Mouse (Mus musculus) ES-E14 (cell line): ENCODE measurements around the gene Map2k7.

Source experiments
- HCFC1 ChIP-seq: IDR thresholded peaks from 2 replicates; pipeline ENCODE4 v1.6.1; 2012; ENCODE audit warnings: low read length, inconsistent platforms, borderline replicate concordance; ENCODE audit not compliant: insufficient read depth
- MAFK ChIP-seq: IDR thresholded peaks from 2 replicates; pipeline ENCODE4 v1.6.1; 2014; ENCODE audit warnings: mild to moderate bottlenecking, low read depth, low read length, inconsistent platforms; ENCODE audit not compliant: insufficient read depth
- ZC3H11A ChIP-seq: IDR thresholded peaks from 2 replicates; pipeline ENCODE4 v1.6.1; 2012; ENCODE audit warnings: low read depth, mild to moderate bottlenecking, inconsistent platforms, low read length, borderline replicate concordance

DNA sequence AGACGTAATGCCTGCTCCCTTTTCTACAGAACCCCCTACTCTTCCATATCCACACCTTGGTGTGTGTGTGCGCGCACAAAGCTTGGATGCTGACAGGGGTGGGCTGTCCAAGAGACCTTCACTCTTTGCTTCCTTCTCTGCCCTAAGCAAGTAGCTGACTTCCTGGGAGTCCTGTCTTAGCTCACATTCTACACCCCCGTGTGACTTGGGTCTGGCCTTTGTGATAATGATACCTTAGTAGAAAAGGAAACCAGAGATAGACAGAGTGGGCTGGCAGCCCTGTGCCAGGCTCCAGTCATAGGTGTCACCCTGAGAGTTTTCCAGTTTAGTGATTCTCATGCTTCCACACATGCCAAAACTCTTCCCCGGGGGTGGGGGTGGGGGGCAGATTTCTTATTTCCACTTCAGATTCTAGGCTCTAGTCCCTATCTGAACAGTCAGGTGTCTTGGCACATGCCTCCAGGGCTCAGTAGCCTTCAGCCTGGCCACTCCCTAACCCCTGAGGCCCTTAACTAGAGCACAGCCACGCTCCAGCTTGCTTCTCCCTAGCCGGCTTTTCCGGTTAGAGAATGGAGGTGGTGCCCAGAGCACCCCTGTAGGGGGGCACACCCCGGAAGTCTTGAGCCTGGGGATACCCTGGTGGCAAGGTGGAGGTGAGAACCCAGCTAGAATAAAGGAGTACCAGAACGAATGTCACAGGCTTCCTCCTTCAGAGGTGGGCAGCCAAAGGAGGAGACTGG lies 7.8 kb upstream of the Map2k7 start:
- TF ChIP-seq HCFC1 (no peak), MAFK (no peak), ZC3H11A (no peak)
